Mouse (Mus musculus): ENCODE data around the gene Ubl3.

Ubl3 gene

DNA sequence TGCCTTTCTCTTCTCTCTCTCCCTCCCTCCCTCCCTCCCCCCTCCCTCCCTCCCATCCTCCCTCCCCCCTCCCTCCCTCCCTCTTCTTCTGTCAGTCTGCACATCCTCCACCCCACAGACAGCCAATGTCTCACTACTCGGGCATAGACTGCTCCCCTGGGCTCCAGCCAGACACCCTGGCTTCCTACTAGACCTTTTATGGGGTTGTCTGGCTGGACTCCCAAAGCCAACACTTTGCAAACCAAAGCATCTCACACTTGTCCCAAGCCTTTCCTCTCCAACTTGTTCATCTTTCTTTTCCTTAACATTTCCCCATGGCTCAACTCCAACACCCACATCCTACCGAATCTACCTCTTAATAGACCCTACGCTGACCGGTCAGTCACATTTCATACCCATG is 10.7 kb upstream of the Ubl3 start:
- DNase-seq (ENCODE audit: low read depth, low spot score), result no peak

DNA sequence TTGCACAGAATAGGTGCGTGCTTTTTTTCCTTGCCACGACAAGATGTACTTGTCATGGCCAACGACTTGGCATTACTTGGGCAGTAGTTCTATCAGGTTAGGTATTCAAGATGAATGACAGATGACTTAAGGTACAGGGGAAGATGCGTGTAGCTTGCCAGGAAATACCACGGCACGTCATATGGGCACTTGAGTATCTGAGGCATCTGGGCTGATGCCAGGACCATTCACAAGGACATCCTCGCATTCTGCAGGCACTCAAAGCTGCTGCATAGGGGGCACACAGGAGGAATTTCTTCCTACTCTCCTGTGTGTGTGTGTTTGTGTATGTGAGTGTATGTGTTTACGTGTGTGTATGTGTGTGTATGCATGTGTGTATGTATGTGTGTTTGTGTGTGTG is 9.6 kb upstream of the Ubl3 start:
- no peak for DNase-seq (ENCODE audit: low read depth, low spot score)

DNA sequence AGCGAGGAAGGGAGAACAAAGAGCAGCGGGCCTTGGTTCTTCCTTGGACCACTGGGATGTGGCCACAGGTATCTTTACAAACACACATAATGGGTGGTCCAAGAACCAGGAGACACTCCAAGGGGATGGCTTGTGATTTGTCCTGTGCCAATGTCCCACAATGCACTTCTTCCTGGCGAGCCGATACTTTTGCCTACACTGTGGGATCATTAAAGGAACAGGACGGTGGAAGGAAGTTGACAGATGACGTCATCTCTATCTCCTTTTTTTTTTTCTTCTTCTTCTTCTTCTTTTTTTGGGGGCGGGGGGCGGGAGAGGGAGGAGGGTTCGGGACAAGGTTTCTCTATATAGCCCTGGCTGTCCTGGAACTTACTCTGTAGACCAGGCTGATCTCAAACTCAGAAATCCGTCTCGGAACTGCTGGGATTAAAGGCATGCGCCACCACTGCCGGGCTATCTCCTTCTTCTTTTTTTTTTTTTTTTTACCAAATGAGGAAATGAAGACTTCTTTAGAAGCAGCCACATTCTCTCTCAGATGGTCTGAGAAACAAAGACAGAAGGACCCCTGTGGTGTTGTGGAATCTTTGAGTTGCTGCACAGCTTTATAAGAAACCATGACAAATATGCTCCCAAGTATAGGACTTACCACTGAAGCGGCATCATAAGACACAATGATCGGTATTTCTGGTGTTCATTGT is 6.8 kb upstream of the Ubl3 start:
- DNase-seq (ENCODE audit: low read depth, low spot score), result no peak

DNA sequence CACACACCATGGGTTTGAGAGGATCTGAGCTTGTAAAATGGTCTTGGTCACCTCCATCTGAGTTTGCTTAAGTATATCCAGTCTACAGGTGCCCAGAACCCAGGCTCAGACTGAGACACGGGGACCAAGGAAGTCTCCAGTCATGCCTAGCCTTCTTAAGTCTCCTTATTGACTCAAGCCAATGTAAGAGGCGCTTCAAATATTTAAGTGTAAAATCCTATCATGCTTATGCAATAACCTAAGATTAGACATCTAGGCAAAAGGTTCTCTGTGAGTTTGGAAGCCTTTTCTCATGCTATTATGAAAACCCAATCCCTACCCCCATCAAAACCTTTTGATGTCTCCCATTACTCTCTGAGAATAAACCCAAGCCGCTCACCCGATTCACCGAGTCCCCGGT is 5.9 kb upstream of the Ubl3 start:
- no peak for DNase-seq (ENCODE audit: low read depth, low spot score)

DNA sequence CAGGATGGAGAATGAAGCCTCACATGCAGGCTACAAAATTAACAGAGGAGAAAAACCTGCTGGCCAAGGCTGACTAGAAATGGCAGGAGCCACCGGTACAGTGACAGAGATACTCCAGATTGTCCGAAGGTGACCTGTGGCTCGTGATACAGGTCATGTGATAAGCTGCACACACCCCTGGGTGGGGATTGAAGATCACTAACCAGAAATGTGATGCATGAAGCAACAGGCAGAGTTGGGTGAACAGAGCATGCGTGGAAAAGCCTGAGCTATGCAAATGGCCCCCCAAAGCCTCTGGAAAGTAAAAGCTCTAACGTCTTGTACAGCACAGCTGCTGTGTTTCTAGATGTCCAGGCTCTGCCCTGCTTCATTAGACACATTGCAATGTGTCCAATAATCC is 3.9 kb upstream of the Ubl3 start:
- no peak for DNase-seq (ENCODE audit: low read depth, low spot score)

DNA sequence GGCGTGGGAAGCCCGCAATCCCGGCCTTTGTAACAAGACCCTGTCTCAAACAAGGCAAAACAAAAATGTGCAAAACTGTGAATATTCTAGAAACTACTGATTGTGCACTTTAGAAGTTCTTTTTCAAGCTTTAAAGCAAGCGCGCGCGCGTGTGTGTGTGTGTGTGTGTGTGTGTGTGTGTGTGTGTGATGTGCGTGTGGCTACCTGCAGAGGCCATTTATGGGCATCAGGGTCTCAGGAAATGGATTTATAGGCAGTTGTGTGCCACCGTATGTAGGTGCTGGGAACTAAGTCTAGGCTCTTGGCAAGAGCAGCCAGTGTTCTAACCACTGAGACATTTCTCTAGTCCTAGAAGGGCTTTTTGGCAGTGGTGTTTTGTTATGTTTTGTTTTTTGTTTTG is 2.6 kb upstream of the Ubl3 start:
- DNase-seq (ENCODE audit: low read depth, low spot score), result no peak

DNA sequence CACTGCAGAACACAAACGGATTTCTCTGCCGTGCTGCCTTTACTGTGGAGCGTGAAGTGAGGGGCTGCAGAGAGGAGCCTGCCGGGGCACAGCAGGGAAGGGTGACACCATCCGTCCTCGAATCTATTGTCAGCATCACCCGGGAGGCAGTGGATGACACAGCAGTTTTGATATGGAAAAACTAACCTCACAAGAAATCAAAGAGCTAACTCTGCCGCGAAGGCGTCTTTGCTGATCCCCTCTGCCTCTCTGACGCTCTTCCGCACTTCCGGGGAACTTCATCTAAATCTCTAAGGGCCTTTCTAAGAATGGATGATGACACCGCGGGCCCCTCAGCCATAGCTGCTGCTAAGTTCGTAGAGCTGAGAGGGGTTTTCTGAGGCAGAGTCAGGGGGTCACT is 2.1 kb upstream of the Ubl3 start:
- DNase-seq (ENCODE audit: low read depth, low spot score), result no peak

DNA sequence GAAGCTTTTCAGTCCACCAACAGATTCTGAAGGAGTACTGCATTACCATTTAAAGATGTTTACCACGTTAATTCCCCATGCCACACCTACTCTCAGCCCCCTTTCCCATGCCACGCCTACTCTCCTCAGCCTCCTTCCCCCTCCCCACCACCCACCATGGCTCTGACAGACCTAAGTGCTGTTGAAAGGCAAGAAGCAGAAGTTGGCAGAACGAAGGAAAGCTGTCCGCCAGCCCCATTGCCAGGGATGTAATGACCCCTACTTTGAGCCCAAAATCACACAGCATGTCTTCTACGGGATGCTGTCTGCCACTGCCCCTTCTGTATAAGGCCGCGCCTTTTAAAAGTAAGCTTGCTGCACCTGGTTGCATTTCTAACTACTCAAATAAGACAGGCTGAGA is 1.7 kb upstream of the Ubl3 start:
- DNase-seq (ENCODE audit: low read depth, low spot score), result no peak

DNA sequence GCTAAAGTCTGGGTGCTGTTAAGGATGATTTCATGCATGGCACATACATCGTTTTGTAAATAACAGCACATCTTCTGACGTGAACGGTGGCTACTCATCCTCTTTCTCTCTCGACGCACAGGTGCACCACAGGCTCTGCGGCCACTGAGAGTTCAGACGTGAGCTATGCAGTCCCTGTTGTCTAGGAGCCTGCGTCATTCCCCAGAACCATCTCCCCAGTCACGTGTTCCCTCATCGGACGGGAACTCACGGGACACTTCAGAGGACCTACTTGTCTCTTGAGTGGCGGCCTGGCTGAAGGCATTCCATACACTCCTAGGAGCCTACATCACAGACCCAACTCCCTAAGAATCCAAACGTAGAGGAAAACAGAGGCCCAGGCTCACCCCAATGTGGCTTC is 1.1 kb upstream of the Ubl3 start:
- DNase-seq (ENCODE audit: low read depth, low spot score), result no peak

DNA sequence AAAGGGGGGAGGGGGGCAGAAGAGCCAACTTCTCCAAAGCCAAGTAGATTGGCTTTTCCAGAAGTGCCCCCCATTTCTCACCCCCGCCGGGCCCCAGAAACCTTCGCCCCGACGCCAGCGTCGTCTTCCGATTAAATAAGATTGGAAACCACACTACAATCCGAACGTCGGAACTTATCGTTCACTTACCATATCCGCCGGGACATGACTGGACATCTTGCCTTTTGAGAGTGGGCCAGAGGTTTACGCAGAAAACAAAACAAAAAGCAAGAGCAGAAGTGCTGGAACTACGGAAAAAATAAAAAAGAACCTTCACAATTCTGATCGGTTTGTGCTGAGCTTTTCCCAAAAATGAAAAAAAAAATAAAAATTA is 839 bp downstream of the Ubl3 start:
- DNase-seq (ENCODE audit: low read depth, low spot score), result no peak

DNA sequence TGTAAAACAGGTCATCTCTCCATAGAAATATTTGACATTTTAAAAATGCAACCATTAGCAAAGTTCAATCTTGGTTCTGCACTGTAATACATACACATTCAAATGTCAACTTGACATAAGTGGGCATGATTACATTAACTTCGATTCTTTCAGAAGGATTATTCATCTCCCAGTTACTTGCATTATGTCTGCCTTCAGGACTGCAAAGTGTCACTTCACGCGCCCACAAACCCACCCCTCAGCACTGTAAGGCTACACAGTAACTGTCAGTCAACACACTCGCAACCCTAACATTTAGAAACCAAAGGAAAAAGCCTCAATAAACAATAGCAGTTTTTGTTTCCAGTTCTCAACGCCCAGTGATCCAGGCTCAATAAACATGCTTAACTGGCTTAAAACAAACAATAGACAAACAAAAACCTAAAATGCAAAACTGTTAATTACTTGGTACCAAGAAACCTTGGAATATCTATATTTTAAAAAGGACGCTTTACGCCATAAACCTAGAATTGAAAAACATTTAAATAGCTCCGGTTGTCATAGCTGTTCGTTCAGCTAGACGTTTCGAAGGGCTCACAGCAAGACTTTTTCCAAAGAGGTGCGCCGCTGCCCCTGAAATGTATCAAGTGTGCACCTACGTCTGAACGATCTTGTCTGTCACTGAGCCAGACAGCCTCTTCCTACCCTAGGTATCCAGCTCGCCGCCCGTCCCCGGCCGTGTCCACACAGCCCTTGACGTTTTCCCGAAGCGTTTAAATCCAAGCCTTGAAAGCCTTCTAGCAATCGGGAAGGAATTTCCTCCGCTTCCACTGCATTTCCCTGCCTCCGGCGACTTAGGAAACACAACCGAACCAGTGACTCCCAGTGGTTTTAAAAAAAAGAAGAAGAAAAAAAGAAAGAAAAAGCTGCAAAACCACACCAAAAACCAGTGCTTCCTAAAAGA is 1.5 kb downstream of the Ubl3 start:
- DNase-seq (ENCODE audit: low read depth, low spot score), result no peak

DNA sequence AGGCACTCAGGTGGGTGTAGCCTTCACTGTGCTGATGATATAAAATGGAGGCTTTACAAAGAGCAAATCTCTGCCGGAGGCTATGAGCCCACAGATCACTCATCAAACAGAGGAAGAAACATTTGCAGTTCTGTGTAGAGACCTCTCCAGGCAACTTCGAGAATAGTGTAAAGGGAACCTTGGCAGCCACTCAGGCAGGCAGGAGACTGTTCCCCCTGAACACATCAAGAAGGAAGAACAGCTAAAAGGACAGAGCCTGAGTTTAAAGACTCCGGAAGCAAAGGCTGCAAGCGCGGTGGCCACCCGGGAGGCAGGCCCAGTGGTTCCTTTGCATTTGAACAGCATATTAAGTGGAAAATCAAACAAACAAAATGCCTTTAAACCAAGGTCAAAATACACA is 2.2 kb downstream of the Ubl3 start:
- DNase-seq (ENCODE audit: low read depth, low spot score), result no peak

DNA sequence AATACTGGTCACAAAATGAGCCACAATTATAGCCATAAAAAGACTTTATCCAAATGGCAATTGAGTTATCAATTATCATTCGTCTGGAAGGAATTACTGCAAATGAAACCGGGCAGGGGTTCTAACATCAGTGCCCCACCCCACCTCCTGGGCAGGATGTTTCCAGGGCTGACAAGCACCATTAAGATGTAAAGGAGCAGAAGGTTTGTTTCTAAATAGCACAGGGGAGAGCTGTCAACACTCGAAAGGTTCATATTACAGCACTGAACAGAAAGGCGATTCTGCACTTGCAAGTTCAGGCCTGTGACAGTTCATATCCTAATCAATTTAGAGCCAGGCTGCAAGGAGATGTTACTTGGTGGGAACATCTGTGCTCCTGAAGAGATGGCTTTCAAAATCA is 3.3 kb downstream of the Ubl3 start:
- no peak for DNase-seq (ENCODE audit: low read depth, low spot score)

DNA sequence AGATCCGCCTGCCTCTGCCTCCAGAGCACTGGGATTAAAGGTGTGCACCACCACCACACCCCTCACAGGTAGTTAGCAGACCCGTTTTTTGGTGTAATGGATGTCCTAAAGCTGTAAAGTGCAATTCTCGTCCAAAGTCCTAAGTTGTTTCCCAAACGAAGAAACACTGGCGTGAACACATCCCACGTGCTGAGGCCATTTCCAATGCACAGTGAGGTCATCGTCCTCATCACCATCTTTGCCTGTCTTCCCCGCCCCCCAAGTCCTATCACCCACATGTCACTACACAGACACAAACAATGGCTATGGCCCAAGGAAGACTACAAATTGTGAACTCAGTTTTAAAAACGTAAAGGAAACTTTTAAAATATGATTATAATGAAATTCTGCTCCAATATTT is 4.0 kb downstream of the Ubl3 start:
- DNase-seq (ENCODE audit: low read depth, low spot score), result no peak

DNA sequence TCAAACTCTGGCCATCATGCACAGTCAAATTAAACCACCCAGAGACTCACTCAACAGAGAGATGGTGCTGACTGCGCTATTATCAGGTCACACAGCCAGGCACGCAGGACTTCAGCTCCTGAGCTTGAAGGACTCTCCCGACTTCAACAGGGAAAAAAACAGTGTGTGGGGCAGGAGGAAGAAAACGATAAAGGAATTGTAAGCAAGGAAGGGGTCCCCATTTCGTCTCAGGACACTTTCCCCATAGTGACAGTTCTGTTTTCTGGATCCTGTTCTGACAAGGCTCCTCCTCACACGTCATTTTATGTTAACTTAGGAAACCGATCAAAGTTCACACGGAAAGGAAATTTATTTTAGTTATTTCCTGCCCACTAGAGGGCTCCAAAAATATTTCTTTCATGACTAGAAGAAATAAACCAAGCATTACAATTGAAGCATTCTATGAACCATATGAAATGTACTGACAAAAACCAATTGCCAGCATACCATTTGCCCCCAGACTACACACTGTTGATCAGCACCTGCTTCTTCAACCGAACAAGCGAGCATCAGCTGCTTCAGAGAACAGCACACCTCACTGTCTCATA is 4.6 kb downstream of the Ubl3 start:
- DNase-seq (ENCODE audit: low read depth, low spot score), result no peak

DNA sequence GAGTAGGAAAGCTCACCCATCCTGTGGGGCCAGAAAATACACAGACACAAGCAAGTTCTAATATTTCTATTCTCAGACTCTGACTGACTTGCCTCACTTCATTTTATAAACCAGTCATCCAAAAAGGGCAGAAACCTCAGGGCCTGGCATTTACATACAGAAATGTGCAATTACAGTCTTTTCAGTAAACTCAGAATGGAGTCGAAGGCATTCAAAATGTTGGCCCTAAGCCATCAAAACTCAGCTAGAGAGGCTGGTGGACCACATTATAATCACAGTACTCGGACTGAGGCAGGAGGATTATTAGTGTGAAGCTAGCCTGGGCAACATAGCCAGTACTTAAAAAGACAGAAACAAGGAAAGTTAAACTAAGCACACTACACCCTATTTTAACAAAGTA is 5.6 kb downstream of the Ubl3 start:
- DNase-seq (ENCODE audit: low read depth, low spot score), result no peak

DNA sequence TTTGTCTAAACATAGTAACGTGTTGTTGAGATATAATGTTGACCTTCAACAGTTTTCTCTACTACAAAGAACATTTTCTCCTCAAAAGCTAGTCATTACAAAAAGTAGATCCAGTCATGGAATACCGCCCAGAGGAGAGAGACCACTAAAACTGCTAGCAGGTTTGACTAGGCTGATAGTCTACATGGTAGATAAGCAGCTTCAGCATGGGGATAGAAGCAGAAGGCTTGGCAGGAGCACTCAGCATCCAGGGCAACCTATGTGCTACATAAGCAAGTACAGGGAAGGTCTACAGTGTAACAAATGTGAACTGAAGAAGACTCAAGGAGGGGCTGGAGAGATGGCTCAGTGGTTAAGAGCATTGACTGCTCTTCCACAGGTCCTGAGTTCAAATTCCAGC is 7.9 kb downstream of the Ubl3 start:
- no peak for DNase-seq (ENCODE audit: low read depth, low spot score)

DNA sequence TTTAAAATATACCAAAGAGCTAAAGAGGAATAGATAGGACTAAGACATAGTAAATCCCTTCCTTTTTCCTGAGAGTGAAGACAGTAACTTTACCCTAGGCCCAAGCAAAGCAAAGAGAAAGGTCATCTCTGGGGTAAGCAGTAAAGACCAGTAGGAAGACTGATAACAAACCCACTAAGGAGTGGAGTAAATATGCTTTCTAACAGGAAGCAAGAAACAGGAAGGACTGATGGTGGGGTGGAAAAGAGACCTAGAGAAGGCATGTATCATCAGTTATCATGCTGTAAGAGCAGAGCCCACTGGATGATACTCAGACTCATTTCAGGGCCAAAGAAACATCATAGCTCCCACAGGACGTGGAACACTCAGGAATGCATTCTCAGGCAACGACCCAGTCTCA is 10.4 kb downstream of the Ubl3 start:
- no peak for DNase-seq (ENCODE audit: low read depth, low spot score)

DNA sequence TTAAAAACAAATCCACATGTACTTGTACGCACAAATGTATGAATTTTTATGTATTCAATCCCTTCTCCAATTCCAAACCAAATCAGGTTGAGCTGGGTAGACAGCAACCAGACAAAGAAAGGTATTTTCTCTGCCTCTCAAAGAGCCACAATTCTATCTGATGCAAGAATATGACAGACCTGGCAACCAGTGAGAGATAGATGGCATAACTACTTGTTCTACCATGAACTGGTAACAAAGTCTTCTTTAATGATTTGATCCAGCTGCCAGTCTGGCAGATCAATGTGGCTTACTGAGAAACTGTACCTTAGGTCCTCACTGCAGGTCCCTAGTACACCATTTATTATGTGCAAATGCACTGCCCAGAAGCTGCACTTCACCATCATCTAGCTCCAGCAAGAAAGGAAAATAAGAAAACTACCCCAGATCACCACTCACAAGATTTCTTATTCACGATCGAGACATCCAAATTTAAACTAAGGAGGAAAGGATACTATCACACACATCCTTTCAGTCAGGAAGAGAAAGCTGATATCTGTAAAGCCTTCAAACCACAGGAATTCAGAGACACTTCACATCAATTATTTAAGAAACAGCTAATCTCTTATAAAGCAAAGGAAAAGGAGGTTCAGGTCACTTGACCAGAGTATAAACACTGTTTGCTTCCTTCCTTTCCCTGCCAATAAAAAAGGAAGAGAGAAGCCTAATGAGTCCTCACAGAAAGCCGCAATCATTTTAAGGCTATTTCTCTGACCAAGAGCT is 16.7 kb downstream of the Ubl3 start:
- DNase-seq (ENCODE audit: low read depth, low spot score), result no peak

DNA sequence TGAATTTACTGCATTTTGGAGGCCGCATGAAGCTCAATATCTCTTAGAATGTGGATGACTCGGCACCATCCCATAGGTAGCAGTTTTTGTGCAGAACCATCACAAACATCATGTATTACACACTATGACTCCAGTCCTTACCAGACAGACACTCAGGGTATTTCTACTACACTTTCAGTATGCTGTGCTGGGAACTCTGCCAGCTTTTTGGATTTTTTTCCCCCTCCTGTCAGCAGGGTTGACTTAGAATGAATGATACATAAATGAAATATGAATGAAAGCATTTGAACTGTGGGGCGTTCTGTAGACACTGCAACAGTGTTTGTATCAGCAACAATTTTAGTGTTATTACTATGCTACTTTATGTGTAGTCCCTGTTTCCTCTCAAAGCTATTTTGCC is 17.9 kb downstream of the Ubl3 start:
- no peak for DNase-seq (ENCODE audit: low read depth, low spot score)

DNA sequence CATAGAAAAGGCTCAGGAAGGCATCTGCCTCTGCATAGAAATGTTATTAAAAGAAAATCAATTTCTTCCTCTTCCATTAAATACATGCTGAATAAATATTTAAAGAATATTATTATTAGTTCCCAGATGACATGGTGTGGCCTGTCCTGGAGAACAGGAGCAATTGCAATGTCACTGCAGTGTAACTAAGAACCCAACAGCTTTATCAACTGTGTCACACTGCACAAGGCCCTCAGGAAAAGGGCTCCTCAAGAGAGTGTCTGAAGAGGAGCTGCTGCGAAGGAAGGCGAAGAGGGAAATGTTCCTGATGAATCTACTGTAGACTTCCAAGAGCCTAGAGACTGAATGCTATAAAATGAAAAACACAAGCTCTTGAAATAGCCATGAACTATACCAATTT is 18.7 kb downstream of the Ubl3 start:
- no peak for DNase-seq (ENCODE audit: low read depth, low spot score)

DNA sequence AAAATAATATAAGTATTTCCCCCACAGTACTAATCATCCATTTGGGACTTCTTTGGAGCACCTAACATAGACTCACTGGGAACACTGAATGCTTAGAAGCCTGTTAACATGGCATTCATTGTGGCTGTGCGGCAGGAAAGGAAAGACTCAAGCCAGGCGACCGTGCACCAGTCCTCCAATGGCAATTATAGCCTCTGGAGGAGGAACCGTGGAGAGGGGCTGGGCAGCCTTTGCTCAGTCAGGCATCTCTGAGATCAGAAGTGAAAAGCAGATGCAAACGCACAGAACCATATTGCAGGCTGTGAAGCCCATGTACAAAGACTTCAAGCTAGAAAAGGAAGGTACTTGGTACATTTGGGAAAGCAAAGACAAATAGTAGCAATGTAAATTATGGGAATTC is 20.4 kb downstream of the Ubl3 start:
- no peak for DNase-seq (ENCODE audit: low read depth, low spot score)

Data from c-Kit-negative CD71-positive TER-119-positive erythroid progenitor cells, embryonic 14.5 days (primary cell).